Mouse (Mus musculus): Measurements from ENCODE around the gene A930018P22Rik.

A930018P22Rik gene

GRCm38 (mm10) chr2:104153345-104153744 lies 30.8 kb downstream of the A930018P22Rik start:
- intact Hi-C loops (cut with DNase I) = no loop called here

- intact Hi-C loops (cut with DNase I) = no loop called here
Measured at GRCm38 (mm10) chr2:104153876-104154275, 31.3 kb downstream of the A930018P22Rik start.

- intact Hi-C loops (cut with DNase I) = no loop called here
Measured at GRCm38 (mm10) chr2:104157831-104158230, 35.3 kb downstream of the A930018P22Rik start.

GRCm38 (mm10) chr2:104163418-104163817 lies 40.8 kb downstream of the A930018P22Rik start:
- intact Hi-C loops (cut with DNase I) = no loop called here

- intact Hi-C loops (cut with DNase I) = no loop called here
Measured at GRCm38 (mm10) chr2:104163978-104164487, 41.5 kb downstream of the A930018P22Rik start.

- intact Hi-C loops (cut with DNase I) = no loop called here
Measured at GRCm38 (mm10) chr2:104165631-104166030, 43.1 kb downstream of the A930018P22Rik start.

- intact Hi-C loops (cut with DNase I) = no loop called here
Measured at GRCm38 (mm10) chr2:104167765-104168164, 45.2 kb downstream of the A930018P22Rik start.

GRCm38 (mm10) chr2:104168186-104168896 lies 45.8 kb downstream of the A930018P22Rik start:
- intact Hi-C loops (cut with DNase I) = no loop called here

GRCm38 (mm10) chr2:104172695-104173348 lies 50.3 kb downstream of the A930018P22Rik start:
- intact Hi-C loops (cut with DNase I) = no loop called here

- intact Hi-C loops (cut with DNase I) = no loop called here
Measured at GRCm38 (mm10) chr2:104173431-104173830, 50.9 kb downstream of the A930018P22Rik start.
